Mouse (Mus musculus) gastrocnemius, postnatal 25 days (tissue): Measurements from ENCODE around the gene Nmnat2. TPM values are rescaled to one million over a fixed set of nuclear protein-coding genes. Genes with fewer than 3 reads are reported as not detected.

Experiments used
- DNase-seq: peaks from one replicate; pipeline ENCODE4 v3.0.0; 2022
- total RNA-seq, 2 experiments: library from RNA; stranded (reverse); gene quantifications; 1 replicate in 1 of 2; 2 replicates in 1 of 2; pipeline ENCODE4 v1.2.3; 2021

Nmnat2 gene
- total RNA-seq, 2 experiments from 2014 or later: 0.38 to 0.72 TPM

- no peak for DNase-seq
Measured at GRCm38 (mm10) chr1:152986981-152987380, 32.2 kb downstream of the Nmnat2 start.

DNA sequence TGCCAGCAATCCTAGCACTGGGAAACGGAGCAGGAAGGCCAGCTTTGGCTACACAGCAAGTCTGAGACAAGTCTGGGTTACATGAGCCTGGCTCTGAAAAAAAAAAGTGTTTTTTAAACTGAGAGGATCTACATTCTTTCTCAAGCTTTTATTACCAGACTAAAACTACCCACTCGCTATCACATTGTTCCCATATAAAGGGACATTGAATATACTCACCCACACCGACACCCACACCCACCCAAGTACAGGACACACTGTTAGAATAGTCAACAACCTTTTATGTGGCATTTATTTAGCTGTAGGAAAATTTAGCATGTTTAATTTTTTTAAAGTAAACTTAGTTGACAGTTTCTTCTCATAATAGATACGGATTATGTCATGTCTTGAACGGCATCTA is 35.3 kb downstream of the Nmnat2 start:
- no peak for DNase-seq

DNA sequence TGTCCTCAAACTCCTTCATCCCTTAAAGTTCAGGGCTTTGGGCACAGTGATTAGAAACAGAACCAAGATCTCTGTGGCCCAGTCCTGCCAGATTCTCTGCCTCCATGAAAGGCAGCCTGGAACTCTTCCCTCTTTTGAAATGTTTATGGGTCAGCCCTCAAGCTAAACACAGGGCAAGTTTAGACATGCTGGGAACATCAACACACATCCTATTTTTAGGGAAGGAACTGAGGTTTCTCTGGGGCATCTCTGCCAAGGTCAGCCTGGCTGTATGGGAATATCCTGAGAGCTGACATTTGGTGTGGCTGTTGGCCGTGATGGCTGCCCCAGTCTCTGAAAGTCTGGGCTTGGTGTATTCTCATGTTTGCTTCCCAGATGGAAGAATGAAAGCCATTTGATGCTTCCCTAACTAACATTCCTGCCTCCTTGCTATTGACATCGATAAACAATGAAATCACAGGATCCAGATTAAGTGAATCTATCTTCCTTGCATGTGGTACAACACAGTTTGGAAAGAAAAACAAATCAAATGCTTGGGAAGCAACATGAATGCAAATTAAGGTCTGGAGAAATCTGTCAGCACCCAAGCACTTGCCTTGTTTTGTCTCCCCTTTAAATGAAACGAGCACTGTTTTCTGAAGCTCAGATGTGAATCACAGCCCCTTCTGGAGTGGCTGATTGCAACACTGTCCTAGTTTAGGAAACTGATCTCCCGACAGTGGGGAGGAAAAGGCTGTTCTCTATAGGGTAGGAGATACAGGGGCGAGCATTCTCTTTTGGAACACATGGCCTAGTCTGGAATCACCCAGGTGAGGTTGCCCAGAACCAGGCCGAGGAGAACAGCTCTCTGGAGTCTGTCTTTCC is 37.7 kb downstream of the Nmnat2 start:
- DNase-seq: peak; percentile 50

DNA sequence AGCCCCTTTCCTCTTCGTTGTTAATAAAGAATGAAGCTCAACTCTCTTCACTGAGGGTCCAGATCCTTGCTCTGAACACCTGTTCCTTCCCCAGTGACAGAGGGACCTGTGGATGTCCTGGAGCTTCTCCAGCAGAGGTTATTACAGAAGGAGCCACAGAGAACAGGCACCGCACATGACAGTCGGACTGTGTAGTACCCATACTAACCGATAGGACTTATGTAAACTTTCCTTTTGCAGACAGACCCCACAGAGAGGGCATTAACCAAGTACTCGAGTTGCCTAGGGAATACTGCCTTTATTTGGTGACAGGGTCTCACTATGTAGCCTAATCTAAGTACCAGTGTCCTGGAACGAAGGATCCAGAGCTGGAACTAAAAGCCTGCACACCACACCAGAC is 39.0 kb downstream of the Nmnat2 start:
- no peak for DNase-seq

GRCm38 (mm10) chr1:152999983-153000382 is 45.2 kb downstream of the Nmnat2 start:
- no peak for DNase-seq

DNA sequence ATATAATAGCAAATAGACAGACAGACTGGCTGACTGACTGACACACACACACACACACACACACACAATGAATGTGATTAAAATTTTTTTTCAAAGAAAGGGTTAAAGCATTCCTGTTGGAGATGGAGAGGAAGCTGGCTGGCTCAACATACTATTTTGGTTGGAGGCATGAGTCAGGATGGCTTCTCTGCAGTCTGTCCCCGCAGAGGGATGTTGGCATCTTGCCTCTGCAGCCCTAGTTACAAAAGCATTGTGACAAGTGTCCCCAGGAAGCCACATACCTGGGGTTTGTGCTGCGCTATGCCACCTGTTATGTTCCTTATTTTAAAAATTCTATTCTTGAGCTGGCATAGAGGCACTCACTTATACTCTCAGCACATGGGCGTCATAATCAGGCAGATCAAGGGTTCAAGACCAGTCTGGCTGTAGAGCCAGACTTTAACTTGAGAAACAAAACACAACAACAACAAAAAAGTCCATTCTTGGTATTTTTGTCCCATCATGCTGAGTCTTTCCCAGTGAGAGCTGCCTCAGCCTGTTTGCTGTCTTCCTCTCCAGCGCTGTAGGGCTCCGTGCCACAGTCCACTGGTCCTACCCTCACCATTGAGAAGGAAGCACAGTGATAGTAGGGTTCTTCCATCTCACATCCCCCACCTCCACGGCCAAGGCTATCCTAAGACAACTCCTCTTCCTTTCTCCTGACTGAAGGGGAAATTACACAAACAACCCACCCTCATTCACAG is 45.9 kb downstream of the Nmnat2 start:
- DNase-seq: no peak

- DNase-seq: no peak
Measured at GRCm38 (mm10) chr1:153002295-153003050, 47.7 kb downstream of the Nmnat2 start.

- no peak for DNase-seq
Measured at GRCm38 (mm10) chr1:153004472-153004871, 49.7 kb downstream of the Nmnat2 start.

GRCm38 (mm10) chr1:153006054-153006453 is 51.3 kb downstream of the Nmnat2 start:
- no peak for DNase-seq

DNA sequence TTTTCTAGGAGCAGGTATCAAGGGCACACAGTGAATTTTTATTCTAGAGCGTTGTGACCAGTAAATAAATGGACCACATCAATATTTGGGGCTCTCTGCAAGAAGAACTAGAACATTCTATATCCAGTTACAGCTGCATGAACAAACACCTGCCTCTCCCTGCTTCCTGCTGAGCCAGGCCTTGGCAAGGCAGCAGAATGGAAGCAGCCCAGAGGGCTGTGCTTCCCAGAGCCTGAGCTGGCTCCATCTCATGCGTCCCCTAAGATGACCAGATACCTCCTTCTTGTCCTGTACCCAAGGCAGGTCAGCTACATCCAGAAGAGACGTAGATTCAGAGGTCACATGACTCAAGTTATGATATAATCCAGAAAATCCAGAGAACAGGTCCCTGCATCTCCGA is 52.0 kb downstream of the Nmnat2 start:
- peak; percentile 69 for DNase-seq

DNA sequence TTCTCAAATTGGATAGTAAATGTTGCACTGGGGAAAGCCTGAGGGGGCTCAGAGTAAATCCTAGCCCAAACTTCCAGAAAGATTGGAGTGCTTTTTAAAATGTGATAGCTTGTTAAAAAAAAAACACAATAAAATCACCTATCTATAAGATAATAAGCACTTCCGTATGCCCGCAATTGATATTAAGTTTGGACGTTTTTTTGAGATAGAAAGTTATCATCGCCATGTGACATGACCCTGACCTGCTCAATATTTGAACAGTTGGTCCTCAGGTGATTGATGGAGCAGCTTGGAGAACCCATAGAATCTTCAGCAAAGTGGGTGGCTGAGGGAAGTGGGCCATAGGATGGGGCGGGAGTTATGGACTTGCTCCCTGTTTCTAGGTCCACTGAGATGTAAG is 52.5 kb downstream of the Nmnat2 start:
- DNase-seq: no peak

GRCm38 (mm10) chr1:153007824-153008223 is 53.0 kb downstream of the Nmnat2 start:
- DNase-seq: no peak

GRCm38 (mm10) chr1:153009338-153009737 is 54.5 kb downstream of the Nmnat2 start:
- no peak for DNase-seq

DNA sequence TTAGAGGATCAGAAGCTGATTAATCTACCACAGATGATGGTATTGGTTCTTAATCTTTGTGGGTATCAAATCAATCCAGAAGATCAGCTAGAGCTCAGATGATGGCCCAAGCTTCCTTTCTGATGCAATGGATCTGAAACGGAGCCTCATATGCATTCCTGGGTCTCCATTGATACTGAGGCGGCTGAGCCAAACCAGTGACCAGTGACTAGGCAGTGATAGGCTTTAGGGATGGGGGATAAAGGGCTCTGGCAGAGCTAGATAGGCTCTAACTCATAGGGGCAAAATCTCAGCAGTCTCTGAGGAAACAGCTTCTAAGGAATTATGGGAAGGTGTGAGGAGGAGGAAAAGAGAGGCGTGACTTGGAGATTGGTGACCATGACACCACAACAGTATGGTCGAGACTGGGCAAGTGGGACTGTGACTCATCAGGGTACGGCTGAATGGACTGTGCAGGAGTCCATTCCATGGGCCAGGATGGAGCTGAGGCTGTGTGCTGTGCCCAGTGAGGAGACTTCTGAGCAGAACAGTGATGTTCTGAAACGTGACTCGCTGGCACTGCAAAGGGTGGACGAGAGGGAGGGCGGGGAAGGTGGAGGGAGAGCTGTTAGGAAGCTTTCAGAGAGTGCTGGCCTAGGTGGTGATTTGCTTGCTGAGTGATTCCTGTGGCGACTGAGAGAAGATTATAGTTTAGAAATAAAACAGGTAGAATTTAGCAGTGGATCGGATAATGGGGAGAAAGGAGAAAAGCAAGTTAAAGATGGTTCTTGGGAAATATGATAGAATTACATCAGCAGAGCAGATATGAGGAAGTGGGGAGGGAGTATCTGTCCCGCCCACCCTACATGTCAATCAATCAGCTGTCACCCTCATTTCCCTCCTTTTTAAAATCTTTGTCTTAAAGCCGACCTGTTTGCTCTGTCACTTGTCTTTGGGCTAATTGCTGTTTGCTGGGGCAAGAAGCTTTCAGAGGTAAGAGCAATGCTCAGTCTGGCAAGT is 55.9 kb downstream of the Nmnat2 start:
- no peak for DNase-seq

- no peak for DNase-seq
Measured at GRCm38 (mm10) chr1:153011544-153011943, 56.8 kb downstream of the Nmnat2 start.

DNA sequence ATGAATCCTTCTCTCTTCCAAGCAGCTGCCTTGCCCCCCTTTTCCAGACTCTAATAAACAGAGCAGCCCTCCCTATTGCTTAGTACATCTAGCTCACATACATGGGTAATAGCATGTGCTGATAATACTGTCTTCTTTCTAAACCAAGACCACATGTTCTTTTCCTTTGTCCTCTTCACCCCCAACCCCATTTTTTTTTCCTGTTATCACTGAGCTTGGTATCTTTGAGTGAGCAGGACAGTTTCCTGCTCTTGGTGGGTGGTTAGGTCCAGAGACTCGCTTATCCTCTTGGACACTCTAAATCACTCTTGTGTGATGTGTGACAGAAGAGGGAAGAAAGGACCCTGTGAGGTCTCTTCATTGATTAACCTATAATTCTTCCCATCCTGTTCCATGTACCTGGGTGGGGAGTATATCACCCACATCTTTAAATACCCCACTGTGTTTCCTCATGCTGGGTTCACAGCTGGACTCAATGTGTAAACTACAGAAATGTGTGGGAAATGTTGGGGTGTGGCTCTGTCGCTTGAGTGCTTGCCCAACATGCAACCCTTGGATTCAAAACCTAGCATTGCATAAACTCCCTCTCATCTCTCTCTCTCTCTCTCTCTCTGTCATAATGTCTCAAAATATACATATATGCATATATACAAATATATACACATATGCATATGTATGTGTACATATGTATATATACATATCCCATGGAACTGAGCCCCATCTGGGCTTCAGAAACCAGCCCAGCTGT is 58.9 kb downstream of the Nmnat2 start:
- no peak for DNase-seq

DNA sequence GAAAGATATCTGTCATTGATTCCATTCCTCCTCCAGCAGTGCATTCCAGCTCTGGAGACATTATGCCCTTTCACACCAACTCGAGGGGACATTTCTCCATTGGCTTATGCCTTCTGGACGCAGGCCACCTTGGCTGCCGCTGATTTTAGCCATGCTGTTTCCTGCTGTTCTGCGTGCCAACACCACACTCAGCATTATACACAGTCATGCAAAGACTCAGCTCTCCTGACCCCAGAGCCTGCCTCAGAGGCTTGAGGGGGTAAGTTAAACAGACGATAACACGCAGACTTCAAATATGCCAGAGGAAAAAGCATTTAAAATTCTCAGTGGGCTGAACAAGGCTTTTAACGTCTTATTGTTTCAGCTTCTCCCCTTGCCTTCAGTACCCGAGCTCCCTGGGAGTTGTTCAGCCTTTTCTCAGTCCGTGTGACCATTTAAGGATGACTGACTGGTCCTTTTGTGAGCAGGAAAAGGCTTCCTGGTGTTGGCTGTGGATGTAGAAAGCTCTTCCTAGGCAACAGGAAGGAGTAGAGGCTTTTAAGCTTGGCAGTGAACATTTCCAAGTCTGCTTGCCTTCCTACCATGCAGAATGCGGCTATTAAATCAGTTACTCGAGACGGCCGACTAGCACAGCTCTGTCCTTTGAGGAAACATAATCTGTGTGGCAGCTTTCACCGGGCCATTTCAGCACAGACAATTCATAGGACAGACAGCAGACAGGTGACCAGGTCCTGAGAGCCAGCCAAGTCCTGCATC is 59.8 kb downstream of the Nmnat2 start:
- DNase-seq: peak; percentile 54

DNA sequence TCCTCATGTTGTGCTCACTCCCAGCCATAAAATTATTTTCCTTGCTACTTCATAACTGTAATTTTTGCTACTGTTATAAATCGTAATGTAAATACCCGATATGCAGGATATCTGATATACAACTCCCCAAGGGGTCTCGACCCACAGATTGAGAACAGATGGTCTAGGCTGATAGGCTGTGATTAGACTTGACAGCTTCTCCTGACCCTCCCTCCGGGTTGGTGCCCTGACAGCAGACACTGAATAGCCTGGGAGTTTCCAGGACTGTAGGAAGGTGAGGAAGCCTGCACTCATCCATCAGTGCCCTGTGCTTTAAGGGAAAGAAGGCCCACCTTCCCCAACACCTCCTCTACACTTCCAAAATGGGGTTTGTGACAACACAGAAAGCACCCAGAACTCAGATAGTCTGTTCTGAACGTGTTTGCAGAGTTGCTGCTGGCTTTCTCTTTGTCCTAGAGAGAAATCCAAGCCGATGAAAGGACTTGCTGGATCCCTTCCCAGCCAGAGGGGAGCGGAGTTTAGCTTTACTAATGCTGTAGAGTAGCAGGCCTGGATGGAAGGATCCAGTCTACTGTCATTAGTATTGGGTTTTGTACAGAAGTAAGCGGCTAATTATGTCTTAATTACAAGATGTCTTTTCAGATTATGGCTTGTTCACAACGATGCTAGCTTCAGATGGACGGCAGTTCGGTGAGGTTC is 61.8 kb downstream of the Nmnat2 start:
- DNase-seq: no peak

GRCm38 (mm10) chr1:153019128-153019527 is 64.3 kb downstream of the Nmnat2 start:
- no peak for DNase-seq
